ENCODE assay signal across 9 mouse cellular contexts in genomic region chr10:116653511-116653945, GRCm38 (mm10).
DNase-seq lines count a peak whose midpoint lies in the region; ATAC-seq and TF ChIP-seq lines count a peak whose summit lies in the region.
"Had no signal": no experiment of that assay in that cellular context is flagged by ENCODE, and none has a peak within 500 bp of the region (broad histone marks: within the 10 kb centered on the region; RNA-seq: fewer than 3 reads in every experiment).

No protein-coding gene starts in this region.

- ATAC-seq in lung, embryonic 14.5 days (ENCODE audit: insufficient read depth) = no peak
- ATAC-seq in kidney, embryonic 15.5 days (replicated peaks; ENCODE audit: low FRiP score) = no peak

- H3K9ac ChIP-seq in lung, embryonic 14.5 days = no peak overlapping the region
- no peak overlapping the region for H3K9ac ChIP-seq in kidney, embryonic 15.5 days

- H3K4me1 ChIP-seq in lung, embryonic 14.5 days (ENCODE audit: insufficient read depth) = no peaks in the 10 kb centered on the region
- H3K4me1 ChIP-seq in kidney, embryonic 15.5 days = no peaks in the 10 kb centered on the region

- 76% methylated on average over 12 of the region's 12 CpGs for WGBS in lung, embryonic 14.5 days
- 90% methylated on average over 12 of the region's 12 CpGs for WGBS in kidney, embryonic 15.5 days

- TF ChIP-seq CTCF in lung, embryonic 14.5 days (IDR thresholded peaks at IDR 0.05; ENCODE audit: low read depth) = peak; percentile 17; the same call in 1 of the 2 replicates

- H3K4me3 ChIP-seq in lung, embryonic 14.5 days (ENCODE audit: low read depth, low read length) = no peak overlapping the region
- H3K4me3 ChIP-seq in kidney, embryonic 15.5 days (replicated peaks) = no peak overlapping the region
- H3K4me3 ChIP-seq: myocyte had no signal

- H3K36me3 ChIP-seq in lung, embryonic 14.5 days (ENCODE audit: insufficient read depth) = no peaks in the 10 kb centered on the region
- H3K36me3 ChIP-seq in kidney, embryonic 15.5 days = no peaks in the 10 kb centered on the region

- H3K9me3 ChIP-seq in lung, embryonic 14.5 days (ENCODE audit: low read depth, low read length) = no peaks in the 10 kb centered on the region
- no peaks in the 10 kb centered on the region for H3K9me3 ChIP-seq in kidney, embryonic 15.5 days (replicated peaks)

- no peak overlapping the region for H3K4me2 ChIP-seq in lung, embryonic 14.5 days
- no peak overlapping the region for H3K4me2 ChIP-seq in kidney, embryonic 15.5 days

- H3K27me3 ChIP-seq in lung, embryonic 14.5 days (ENCODE audit: insufficient read depth, low read length) = no peaks in the 10 kb centered on the region
- no peaks in the 10 kb centered on the region for H3K27me3 ChIP-seq in kidney, embryonic 15.5 days

- no peak overlapping the region for H3K27ac ChIP-seq in lung, embryonic 14.5 days (ENCODE audit: low read depth)
- H3K27ac ChIP-seq in kidney, embryonic 15.5 days = no peak overlapping the region

- DNase-seq in lung, embryonic 14.5 days = no peak
- no peak for DNase-seq in lung, postnatal 10 days
- peak; percentile 86 for DNase-seq in cerebellum, postnatal 10 days
- peak; percentile 72 to 91 for DNase-seq in layer of hippocampus, postnatal 14 days (ENCODE audit: low spot score in 2 of 2)
- DNase-seq in right cerebral cortex, postnatal 25 days = peak; percentile 76
- DNase-seq in urinary bladder, postnatal 10 days (ENCODE audit: low spot score) = no peak
- DNase-seq in kidney, adult 18-20 months = no peak

Comparison
In these comparisons a context has a peak if more than half of its experiments do, and no peak if none do; other contexts are left out.
1. DNase-seq: peak in cerebellum, postnatal 10 days (2 of 2), layer of hippocampus, postnatal 14 days (2 of 2) and right cerebral cortex, postnatal 25 days (single experiment); none in lung, embryonic 14.5 days (single experiment), lung, postnatal 10 days (single experiment), urinary bladder, postnatal 10 days (single experiment) and kidney, adult 18-20 months (single experiment).